Mouse (Mus musculus) midbrain, embryonic 15.5 days (tissue): ENCODE measurements around the gene Nme9. TPM values are rescaled to one million over a fixed set of nuclear protein-coding genes. Genes with fewer than 3 reads are reported as not detected.
A peak's percentile ranks its signal among the peaks of the same experiment; 100 is the strongest.

Experiments used
- ATAC-seq: fragments of 200-750 bp; cut with Nextera tagmentation; replicated peaks from 2 replicates; pipeline ENCODE4 v1.8.0; 2017; ENCODE audit warnings: moderate TSS enrichment
- H3K27ac ChIP-seq: fragments of 300-500 bp; sonication (generic); 2 replicates; pipeline ENCODE4 v1.5.1; 2015; ENCODE audit warnings: mild to moderate bottlenecking, inconsistent platforms
- H3K27me3 ChIP-seq: fragments of 300-500 bp; sonication (generic); replicated peaks from 2 replicates; pipeline ENCODE4 v1.6.1; 2015; ENCODE audit warnings: inconsistent platforms
- H3K36me3 ChIP-seq: fragments of 300-500 bp; sonication (generic); replicated peaks from 2 replicates; pipeline ENCODE4 v1.6.1; 2015; ENCODE audit warnings: inconsistent platforms
- H3K4me1 ChIP-seq: fragments of 300-500 bp; sonication (generic); 2 replicates; pipeline ENCODE4 v1.6.1; 2015; ENCODE audit warnings: inconsistent platforms
- H3K4me2 ChIP-seq: fragments of 300-500 bp; sonication (generic); 2 replicates; pipeline ENCODE4 v1.6.1; 2015; ENCODE audit warnings: inconsistent platforms, mild to moderate bottlenecking, moderate library complexity
- H3K4me3 ChIP-seq: fragments of 300-500 bp; sonication (generic); 2 replicates; pipeline ENCODE4 v1.5.1; 2015; ENCODE audit warnings: mild to moderate bottlenecking, inconsistent platforms
- H3K9ac ChIP-seq: fragments of 300-500 bp; sonication (generic); 2 replicates; pipeline ENCODE4 v1.6.1; 2015; ENCODE audit warnings: mild to moderate bottlenecking, inconsistent platforms
- H3K9me3 ChIP-seq: fragments of 300-500 bp; sonication (generic); 2 replicates; pipeline ENCODE4 v1.6.1; 2016; ENCODE audit warnings: inconsistent platforms
- WGBS: fragments of 180-500 bp; shearing (Covaris S2); methylation state at CpG from one replicate; pipeline ENCODE4 v1.1.7; 2015; ENCODE audit warnings: mixed read lengths; 5-methylcytosine and 5-hydroxymethylcytosine counted together
- polyA plus RNA-seq: library from polyadenylated mRNA; unstranded; fragments of >200 nt; fragmentation: Nextera tagmentation; extraction: Ambion mirVana; gene quantifications from 2 replicates; pipeline ENCODE4 v1.2.1, GENCODE M21; 2015

Nme9 gene
- polyA plus RNA-seq, 1 experiment from 2014 or later = 0.30 TPM

DNA sequence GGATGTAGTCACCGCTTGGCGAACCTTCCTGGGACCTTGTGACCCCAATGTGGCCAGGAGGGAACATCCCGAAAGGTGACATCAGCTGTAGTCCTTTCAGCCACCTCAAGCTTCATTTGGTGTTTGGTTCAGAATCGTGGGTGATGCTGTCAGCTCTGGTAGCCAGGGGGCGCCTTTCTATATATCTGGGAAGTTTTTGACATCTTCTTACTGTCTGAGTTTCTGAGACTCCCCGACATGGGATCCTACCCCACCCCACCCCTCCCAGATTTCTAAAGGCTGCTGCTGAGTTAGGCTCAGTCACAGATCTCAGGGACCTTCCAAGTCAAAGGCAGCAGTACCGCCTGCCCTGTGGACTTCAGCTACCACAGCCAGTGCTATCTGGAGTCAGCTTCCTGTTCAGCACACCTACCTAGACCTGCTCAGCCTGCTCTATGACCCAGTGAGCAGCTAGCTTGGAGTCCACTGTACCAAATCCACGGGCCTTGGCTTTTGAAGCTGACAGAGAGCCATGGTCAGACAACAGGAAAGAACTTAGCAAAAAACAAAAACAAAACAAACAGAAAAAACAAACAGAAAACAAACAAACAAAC lies 18.5 kb downstream of the Nme9 start:
- no peak for ATAC-seq
- Histone ChIP-seq H3K4me3 (no peak overlapping the region), H3K4me1 (no peaks in the 10 kb centered on the region), H3K4me2 (no peak overlapping the region), H3K27me3 (no peaks in the 10 kb centered on the region), H3K9me3 (no peaks in the 10 kb centered on the region), H3K9ac (no peak overlapping the region), H3K36me3 (no peaks in the 10 kb centered on the region), H3K27ac (no peak overlapping the region)
- WGBS = 76% methylated on average over 8 of the region's 8 CpGs

- H3K9me3 ChIP-seq = no peaks in the 10 kb centered on the region
- 67% methylated on average over 16 of the region's 16 CpGs for WGBS
- no peak overlapping the region for H3K27ac ChIP-seq
- no peaks in the 10 kb centered on the region for H3K36me3 ChIP-seq
- H3K4me3 ChIP-seq = no peak overlapping the region
- H3K4me2 ChIP-seq = no peak overlapping the region
- H3K9ac ChIP-seq = no peak overlapping the region
- no peaks in the 10 kb centered on the region for H3K27me3 ChIP-seq
- H3K4me1 ChIP-seq = no peaks in the 10 kb centered on the region
- no peak for ATAC-seq
Measured at GRCm38 (mm10) chr9:99470347-99471092, 19.2 kb downstream of the Nme9 start.

DNA sequence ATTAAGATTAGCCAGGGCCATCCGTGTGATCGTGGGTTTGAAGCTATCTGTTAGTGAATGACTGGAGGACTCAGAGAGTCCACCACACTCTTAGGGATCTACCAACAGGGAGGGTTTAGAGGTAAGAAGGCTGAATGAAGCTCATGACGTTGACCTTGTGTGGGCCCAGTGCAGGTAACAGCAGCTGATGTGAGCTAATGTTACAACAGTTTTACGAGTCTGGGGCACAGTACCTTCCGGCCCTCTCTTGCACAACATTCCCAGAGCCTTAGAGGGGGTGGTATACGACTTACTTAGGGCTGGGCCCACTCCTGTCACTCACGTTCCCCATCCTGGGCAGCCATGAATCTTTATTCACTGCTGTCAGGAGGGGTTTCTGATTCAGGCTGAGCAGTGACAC lies 20.1 kb downstream of the Nme9 start:
- ATAC-seq = no peak
- Histone ChIP-seq H3K9ac (no peak overlapping the region), H3K27me3 (no peaks in the 10 kb centered on the region), H3K9me3 (no peaks in the 10 kb centered on the region), H3K27ac (no peak overlapping the region), H3K36me3 (no peaks in the 10 kb centered on the region; the same call in 1 of the 2 replicates), H3K4me2 (no peak overlapping the region), H3K4me1 (no peaks in the 10 kb centered on the region), H3K4me3 (no peak overlapping the region)
- WGBS = 85% methylated on average over 7 of the region's 7 CpGs

DNA sequence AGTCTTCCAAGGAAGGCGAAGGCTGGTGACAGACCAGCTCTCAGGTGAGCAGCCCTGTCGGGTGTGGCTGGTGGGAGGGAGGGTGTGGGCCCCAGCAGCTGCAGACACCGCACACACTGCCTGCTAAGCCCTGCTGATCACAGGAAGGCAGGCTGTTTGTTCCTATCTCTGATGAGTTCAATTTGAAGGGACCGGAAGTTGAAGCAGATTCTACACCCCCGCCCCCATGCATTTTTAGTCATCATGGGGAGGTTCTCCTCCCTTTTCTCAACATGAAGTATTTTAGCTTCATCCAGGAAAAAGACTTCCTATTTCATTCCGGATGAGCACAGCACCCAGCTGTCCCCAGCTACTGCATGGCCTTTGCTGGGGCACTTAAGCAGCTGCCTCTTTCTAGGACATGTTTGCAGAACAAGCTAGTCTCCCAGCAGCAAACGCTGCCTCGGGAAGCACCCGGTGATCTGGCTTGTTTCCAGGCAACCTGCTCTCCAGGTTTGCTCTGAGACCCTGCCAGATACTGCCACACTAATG lies 28.0 kb downstream of the Nme9 start:
- no peak overlapping the region for H3K4me3 ChIP-seq
- no peak overlapping the region for H3K4me2 ChIP-seq
- WGBS = 74% methylated on average over 9 of the region's 9 CpGs
- H3K4me1 ChIP-seq = no peaks in the 10 kb centered on the region
- no peaks in the 10 kb centered on the region for H3K9me3 ChIP-seq
- H3K36me3 ChIP-seq = no peaks in the 10 kb centered on the region; the same call in 1 of the 2 replicates
- peak overlapping the region; percentile 45; the same call in 1 of the 2 replicates for H3K27ac ChIP-seq
- no peak for ATAC-seq
- no peak overlapping the region for H3K9ac ChIP-seq
- no peaks in the 10 kb centered on the region for H3K27me3 ChIP-seq

DNA sequence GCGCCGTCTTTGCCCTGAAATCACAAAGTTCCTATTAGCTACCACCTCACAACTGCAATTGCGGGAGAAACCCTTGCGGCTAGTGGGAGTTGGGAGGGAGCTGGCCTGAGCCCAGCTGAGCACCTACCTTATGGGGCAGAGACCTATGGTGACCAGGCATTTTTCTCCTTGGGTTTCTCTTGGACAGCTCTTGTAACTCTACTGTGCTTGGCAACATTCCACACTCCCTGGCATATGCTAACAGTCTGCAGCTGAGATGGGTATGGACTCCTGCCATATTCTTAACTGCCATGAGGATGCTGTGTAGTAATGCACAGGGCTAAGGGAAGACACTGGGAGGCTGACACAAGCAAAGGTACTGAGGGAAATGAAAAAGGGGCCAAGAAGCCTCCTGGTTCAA lies 29.5 kb downstream of the Nme9 start:
- ATAC-seq = no peak

DNA sequence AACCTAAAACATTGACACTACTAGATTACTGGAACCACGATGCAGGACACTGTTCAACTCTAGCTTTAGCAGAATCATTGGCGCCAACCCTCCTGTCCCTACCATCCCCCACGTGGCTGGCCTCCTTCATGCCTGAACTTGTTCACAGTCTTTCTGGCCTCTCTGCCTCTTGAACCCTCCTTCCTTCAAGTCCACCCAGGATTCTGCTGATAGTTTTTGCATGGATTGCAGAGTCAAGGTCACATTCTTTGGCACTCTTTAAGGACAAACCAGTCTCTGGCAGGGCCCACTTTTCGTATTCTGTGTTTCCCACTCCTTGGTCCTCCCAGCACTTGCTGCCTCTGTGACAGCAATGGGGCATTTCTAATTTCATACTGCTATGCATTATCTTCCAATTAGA lies 31.9 kb downstream of the Nme9 start:
- ATAC-seq = no peak
- H3K27me3 ChIP-seq = no peaks in the 10 kb centered on the region
- H3K4me1 ChIP-seq = no peaks in the 10 kb centered on the region
- no peak overlapping the region for H3K27ac ChIP-seq
- H3K9me3 ChIP-seq = no peaks in the 10 kb centered on the region
- no peak overlapping the region for H3K4me3 ChIP-seq
- H3K4me2 ChIP-seq = no peak overlapping the region
- no peak overlapping the region for H3K9ac ChIP-seq
- WGBS = 88% methylated on average over 4 of the region's 4 CpGs
- H3K36me3 ChIP-seq = peaks cover 7% of the 10 kb centered on the region; the same call in 1 of the 2 replicates

More for the DNA sequence above, 29.5 kb downstream of the Nme9 start:
- Histone ChIP-seq H3K9me3 (no peaks in the 10 kb centered on the region), H3K36me3 (peaks cover 2% of the 10 kb centered on the region; the same call in 1 of the 2 replicates), H3K4me3 (no peak overlapping the region), H3K27me3 (no peaks in the 10 kb centered on the region), H3K4me2 (no peak overlapping the region), H3K9ac (no peak overlapping the region), H3K27ac (no peak overlapping the region), H3K4me1 (no peaks in the 10 kb centered on the region)
- WGBS = 92% methylated on average over 4 of the region's 4 CpGs

- no peaks in the 10 kb centered on the region for H3K9me3 ChIP-seq
- H3K4me3 ChIP-seq = no peak overlapping the region
- no peak for ATAC-seq
- no peak overlapping the region for H3K9ac ChIP-seq
- H3K27me3 ChIP-seq = no peaks in the 10 kb centered on the region
- H3K4me2 ChIP-seq = no peak overlapping the region
- H3K4me1 ChIP-seq = no peaks in the 10 kb centered on the region
- peaks cover 10% of the 10 kb centered on the region for H3K36me3 ChIP-seq
- H3K27ac ChIP-seq = no peak overlapping the region
Measured at GRCm38 (mm10) chr9:99484632-99485031, 33.4 kb downstream of the Nme9 start.

DNA sequence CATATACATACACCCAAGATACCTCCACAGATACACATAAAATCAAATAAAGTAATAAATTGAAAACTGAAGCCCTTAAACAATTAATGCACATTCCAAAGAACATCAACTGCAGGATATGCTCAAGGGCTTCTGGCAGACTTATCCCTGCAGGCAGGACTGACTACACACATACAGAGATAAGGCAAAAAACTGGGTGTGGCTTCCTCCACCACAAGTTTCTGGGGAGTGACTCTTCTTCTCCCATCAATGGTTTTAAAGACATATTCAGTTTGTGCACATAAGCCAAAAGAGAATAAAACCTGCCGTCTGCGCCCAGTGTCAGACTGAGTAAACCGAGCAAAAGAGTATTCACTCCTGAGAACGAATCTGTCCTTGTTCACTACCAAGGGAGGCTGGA lies 33.9 kb downstream of the Nme9 start:
- Histone ChIP-seq H3K4me1 (no peaks in the 10 kb centered on the region), H3K27me3 (no peaks in the 10 kb centered on the region), H3K4me3 (no peak overlapping the region), H3K9me3 (no peaks in the 10 kb centered on the region), H3K36me3 (peaks cover 10% of the 10 kb centered on the region), H3K9ac (no peak overlapping the region), H3K27ac (no peak overlapping the region), H3K4me2 (no peak overlapping the region)
- 97% methylated on average over 4 of the region's 4 CpGs for WGBS
- ATAC-seq = no peak

DNA sequence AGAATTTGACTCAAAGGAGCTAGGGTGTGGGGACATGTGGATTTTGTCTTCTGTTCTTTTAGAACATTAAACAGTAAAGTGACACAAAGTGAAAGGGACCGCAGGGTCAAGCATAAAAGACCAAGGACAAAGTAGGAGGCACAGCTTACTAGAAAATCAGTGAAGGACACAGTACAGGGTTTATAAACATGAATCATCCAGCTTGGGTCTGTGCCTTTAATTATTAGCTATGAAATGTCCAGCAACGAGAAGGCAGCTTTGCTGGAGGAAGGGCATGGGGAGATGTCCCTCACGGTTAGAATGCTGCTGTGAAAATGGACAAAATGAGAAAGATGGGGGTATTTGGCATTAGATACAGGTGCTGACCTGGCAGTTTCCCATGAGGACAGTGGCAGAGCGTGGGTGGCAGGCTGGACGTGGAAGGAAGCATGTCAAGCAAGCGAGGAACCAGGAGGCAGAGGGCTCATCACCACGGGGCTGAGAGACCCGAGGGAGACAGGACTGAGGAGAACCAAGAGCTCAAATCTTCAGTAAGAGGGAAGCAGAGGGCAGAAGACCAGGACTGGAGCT lies 35.9 kb downstream of the Nme9 start:
- Histone ChIP-seq H3K4me3 (no peak overlapping the region), H3K27me3 (no peaks in the 10 kb centered on the region), H3K9me3 (no peaks in the 10 kb centered on the region), H3K9ac (no peak overlapping the region), H3K27ac (no peak overlapping the region), H3K4me1 (no peaks in the 10 kb centered on the region), H3K36me3 (peaks cover 13% of the 10 kb centered on the region), H3K4me2 (no peak overlapping the region)
- 92% methylated on average over 8 of the region's 8 CpGs for WGBS
- ATAC-seq = no peak

DNA sequence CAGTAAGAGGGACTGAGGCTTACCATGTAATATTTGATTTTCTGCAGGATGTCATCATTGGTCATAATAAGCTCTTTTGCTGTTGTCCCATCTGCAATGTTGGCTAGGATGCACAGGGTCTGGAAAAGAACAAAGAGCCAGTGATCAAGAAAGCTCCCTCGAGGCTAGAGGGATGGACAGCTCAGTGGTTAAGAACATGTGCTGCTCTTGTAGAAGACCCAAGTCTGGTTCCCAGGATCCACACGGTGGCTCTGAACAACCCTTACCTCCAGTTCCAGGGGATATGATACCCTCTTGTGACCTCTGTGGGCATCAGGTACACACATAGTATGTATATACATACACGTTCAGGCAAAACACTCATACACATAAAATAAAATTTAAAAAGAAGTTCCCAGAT lies 36.6 kb downstream of the Nme9 start:
- peaks cover 13% of the 10 kb centered on the region for H3K36me3 ChIP-seq
- no peak overlapping the region for H3K4me2 ChIP-seq
- H3K9me3 ChIP-seq = no peaks in the 10 kb centered on the region
- no peaks in the 10 kb centered on the region for H3K27me3 ChIP-seq
- H3K9ac ChIP-seq = no peak overlapping the region
- no peak for ATAC-seq
- H3K4me1 ChIP-seq = no peaks in the 10 kb centered on the region
- WGBS = 89% methylated on average over 3 of the region's 3 CpGs
- H3K4me3 ChIP-seq = no peak overlapping the region
- H3K27ac ChIP-seq = no peak overlapping the region

DNA sequence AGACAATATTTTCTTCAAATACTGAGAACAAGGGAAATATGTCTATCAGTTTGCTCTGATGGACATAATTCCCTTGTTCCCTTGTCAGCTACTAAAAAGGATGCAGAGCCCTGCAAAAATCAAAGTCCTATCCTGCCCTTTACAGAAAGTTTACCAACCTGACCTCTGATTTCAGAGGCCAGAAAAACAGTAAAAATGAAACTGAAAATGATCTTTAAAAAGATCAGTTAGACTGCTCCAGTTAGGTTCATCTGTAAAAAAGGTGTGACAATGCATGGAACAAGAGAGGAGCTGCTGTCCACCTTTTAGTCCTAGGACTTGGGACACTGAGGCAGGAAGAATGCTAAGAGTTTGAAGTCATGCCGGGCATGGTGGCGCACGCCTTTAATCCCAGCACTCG lies 39.8 kb downstream of the Nme9 start:
- 92% methylated on average over 4 of the region's 4 CpGs for WGBS
- no peaks in the 10 kb centered on the region for H3K4me1 ChIP-seq
- no peaks in the 10 kb centered on the region for H3K27me3 ChIP-seq
- no peak overlapping the region for H3K4me2 ChIP-seq
- no peak overlapping the region for H3K27ac ChIP-seq
- H3K9me3 ChIP-seq = no peaks in the 10 kb centered on the region
- ATAC-seq = no peak
- no peak overlapping the region for H3K4me3 ChIP-seq
- H3K9ac ChIP-seq = no peak overlapping the region
- peaks cover 20% of the 10 kb centered on the region for H3K36me3 ChIP-seq

- Histone ChIP-seq H3K27ac (no peak overlapping the region), H3K9ac (no peak overlapping the region), H3K9me3 (no peaks in the 10 kb centered on the region), H3K27me3 (no peaks in the 10 kb centered on the region), H3K4me1 (no peaks in the 10 kb centered on the region), H3K4me3 (no peak overlapping the region), H3K36me3 (peaks cover 22% of the 10 kb centered on the region), H3K4me2 (no peak overlapping the region)
- no peak for ATAC-seq
- whole genome bisulfite sequencing = 78% methylated on average over 10 of the region's 10 CpGs
Measured at GRCm38 (mm10) chr9:99492634-99493200, 41.4 kb downstream of the Nme9 start.
